Mouse (Mus musculus) spleen, postnatal 10 days (tissue): ENCODE data around the gene Pvrig.
"Not testable (repeated sequence)": the region's sequence is repeated elsewhere in the genome, so short reads cannot be mapped to it uniquely, and the experiment has no call there.

Experiments used
- DNase-seq, 2 experiments: peaks; one replicate each; pipeline ENCODE4 v3.0.0; 2021 to 2022; ENCODE audit warnings: low spot score in 2 of 2

Gene Pvrig

GRCm38 (mm10) chr5:138341661-138342060, at the start of gene Pvrig:
TSS of gene Pvrig (plus strand) at chr5:138341961.
- DNase-seq = no peak

DNA sequence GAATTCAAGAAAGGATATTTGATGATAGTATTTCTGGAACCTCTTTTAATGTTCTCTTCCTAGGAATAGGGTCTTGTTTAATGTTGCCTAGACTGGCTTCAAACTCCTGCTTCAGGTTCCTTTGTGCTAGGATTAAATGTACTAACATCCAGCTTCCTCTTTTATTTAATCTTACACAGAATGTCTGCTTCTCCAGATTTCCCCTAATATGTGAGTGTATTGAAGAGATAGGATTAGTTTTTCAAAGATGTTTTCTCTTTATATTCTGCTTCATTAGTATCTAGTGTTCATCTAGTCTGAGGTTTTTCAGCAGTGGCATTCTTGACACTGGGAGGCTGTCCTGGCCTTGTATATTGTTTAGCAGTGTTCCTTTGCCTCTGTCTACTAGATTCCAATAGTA, 47.6 kb upstream of the Pvrig start:
- DNase-seq = no peak

DNA sequence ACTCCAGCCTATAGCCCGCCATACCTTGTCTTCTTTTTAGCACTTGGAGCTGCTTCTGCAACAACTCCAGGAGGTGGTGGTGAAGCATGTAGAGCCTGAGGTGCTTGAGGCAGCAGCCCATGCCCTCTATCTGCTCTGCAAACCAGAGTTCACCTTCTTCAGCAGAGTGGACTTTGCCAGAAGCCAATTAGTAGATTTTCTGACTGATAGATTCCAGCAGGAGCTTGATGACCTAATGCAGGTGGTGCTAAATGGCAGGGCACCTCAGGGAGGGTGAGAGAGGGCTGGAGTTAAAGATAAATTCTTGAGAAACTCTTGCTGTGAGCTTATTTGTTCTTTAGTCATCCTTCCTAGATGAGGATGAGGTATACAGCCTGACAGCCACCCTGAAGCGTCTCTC, 42.1 kb upstream of the Pvrig start:
- no peak for DNase-seq

DNA sequence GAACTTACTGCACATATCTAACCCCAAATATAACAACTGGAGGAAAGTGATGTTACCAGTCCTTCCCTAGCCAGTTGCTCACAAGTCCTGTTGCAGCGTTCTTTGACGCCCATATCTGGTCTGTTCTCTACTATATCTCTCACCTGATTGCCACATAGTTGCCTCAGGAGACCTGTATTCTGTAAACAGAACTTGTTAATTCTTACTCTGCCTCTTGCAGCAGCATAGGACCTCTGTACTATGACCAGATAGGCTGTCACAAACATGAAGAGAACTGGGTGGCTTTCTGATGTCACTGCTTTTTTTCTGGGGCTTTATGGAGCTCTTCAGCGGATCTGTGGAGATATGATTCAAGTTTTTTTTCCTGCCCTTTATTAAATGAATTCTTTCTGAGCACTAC, 29.0 kb upstream of the Pvrig start:
- DNase-seq = no peak

GRCm38 (mm10) chr5:138343216-138343615, 1.5 kb downstream of the Pvrig start:
- no peak for DNase-seq

DNA sequence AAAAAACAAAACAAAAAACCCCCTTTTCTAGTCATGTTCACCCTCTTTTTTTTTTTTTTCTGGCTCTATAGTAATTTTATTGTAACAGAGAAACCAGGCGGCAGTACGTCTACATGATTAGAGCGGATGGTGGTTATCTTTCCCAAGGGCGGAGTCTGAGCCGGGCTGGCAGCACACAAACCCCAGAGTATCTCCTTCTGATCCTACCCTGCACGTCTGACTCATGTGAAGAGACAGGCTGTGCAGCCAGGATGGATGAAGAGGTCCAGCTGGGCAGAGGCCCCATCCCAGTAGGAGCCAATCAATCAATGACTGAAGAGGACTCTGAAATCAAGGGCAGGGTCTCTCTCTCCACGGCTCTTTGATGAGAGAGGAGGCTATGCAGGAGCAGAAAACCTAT, 21.4 kb downstream of the Pvrig start:
- not testable (repeated sequence) for DNase-seq

- not testable (repeated sequence) for DNase-seq
Measured at GRCm38 (mm10) chr5:138365347-138365746, 23.6 kb downstream of the Pvrig start.
